Mouse (Mus musculus) heart, embryonic 16.5 days (tissue): ENCODE measurements around the gene H2-T22. TPM values are rescaled to one million over a fixed set of nuclear protein-coding genes. Genes with fewer than 3 reads are reported as not detected.
A peak's percentile ranks its signal among the peaks of the same experiment; 100 is the strongest.
"Not testable (repeated sequence)": the region's sequence is repeated elsewhere in the genome, so short reads cannot be mapped to it uniquely, and the experiment has no call there.

ENCODE experiments used
- ATAC-seq: fragments of 200-750 bp; cut with Nextera tagmentation; replicated peaks from 2 replicates; pipeline ENCODE4 v1.8.0; 2017; ENCODE audit warnings: moderate number of reproducible peaks; ENCODE audit not compliant: insufficient read depth, low FRiP score; ENCODE audit errors: extremely low read depth
- H3K27ac ChIP-seq: fragments of 300-500 bp; sonication (generic); 2 replicates; pipeline ENCODE4 v1.5.1; 2014; ENCODE audit warnings: mild to moderate bottlenecking, low read length, control low read depth, moderate library complexity
- H3K27me3 ChIP-seq: fragments of 300-500 bp; sonication (generic); 2 replicates; pipeline ENCODE4 v1.6.1; 2014; ENCODE audit warnings: low read length, mixed read lengths; ENCODE audit not compliant: control insufficient read depth, insufficient read depth
- H3K36me3 ChIP-seq: fragments of 300-500 bp; sonication (generic); 2 replicates; pipeline ENCODE4 v1.6.1; 2014; ENCODE audit not compliant: control insufficient read depth, insufficient read depth
- H3K4me1 ChIP-seq: fragments of 300-500 bp; sonication (generic); 2 replicates; pipeline ENCODE4 v1.6.1; 2014; ENCODE audit warnings: low read length, mixed read lengths; ENCODE audit not compliant: control insufficient read depth, insufficient read depth
- H3K4me2 ChIP-seq: fragments of 300-500 bp; sonication (generic); 2 replicates; pipeline ENCODE4 v1.6.1; 2014; ENCODE audit warnings: low read depth, mild to moderate bottlenecking, control low read depth, low read length
- H3K4me3 ChIP-seq: fragments of 300-500 bp; sonication (generic); 2 replicates; pipeline ENCODE4 v1.5.1; 2014; ENCODE audit warnings: mild to moderate bottlenecking, control low read depth, low read length
- H3K9ac ChIP-seq: fragments of 300-500 bp; sonication (generic); 2 replicates; pipeline ENCODE4 v1.6.1; 2014; ENCODE audit warnings: low read length, control low read depth
- H3K9me3 ChIP-seq: fragments of 300-500 bp; sonication (generic); replicated peaks from 2 replicates; pipeline ENCODE4 v1.6.1; 2016; ENCODE audit warnings: low read length; ENCODE audit not compliant: control insufficient read depth
- WGBS: fragments of 180-500 bp; shearing (Covaris S2); extraction: QIAGEN DNeasy Blood & Tissue Kit; methylation state at CpG from one replicate; pipeline ENCODE4 v1.1.7; 2014; 5-methylcytosine and 5-hydroxymethylcytosine counted together
- polyA plus RNA-seq: library from polyadenylated mRNA; unstranded; fragments of >200 nt; fragmentation: Nextera tagmentation; extraction: Ambion mirVana; gene quantifications from 2 replicates; pipeline ENCODE4 v1.2.1, GENCODE M21; 2015

The H2-T22 gene
- polyA plus RNA-seq, 1 experiment from 2014 or later = 12.6 TPM

DNA sequence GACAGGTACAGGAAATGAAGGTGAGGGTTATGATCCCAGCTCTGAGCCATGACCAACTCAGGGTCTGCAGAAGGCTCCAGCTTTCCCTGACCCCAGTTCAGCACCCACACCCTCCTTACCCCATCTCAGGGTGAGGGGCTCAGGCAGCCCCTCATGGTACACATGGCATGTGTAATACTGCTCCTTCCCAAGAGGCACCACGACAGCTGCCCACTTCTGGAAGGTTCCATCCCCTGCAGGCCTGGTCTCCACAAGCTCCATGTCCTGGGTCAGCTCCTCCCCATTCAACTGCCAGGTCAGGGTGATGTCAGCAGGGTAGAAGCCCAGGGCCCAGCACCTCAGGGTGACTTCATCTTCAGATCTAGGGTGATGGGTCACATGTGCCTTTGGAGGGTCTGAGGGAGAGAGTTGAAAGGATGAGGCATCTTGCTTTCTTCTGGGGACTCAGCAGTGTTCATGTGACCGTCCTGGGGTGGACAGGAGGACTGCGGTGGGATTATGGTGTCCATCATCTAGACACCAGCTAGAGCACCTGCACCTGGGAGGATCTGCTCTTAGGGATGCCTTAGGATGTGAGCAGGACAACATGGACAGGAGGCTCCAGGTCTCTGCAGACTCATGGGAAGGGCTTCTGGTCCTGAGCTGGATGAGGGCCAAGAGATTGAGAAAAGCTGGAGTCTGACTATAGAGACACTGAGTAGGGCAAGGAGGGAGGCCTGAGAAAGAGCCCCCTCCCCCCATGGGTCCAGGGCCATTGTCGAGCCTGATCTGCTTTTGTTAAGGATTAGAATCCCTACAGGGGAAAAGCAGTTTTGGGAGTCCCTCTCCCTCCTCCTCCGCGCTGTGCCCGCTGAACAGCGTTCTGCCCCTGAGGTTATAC, 11.6 kb downstream of the H2-T22 start:
- WGBS = 54% methylated on average over 7 of the region's 8 CpGs
- H3K4me2 ChIP-seq = peak overlapping the region; percentile 84

DNA sequence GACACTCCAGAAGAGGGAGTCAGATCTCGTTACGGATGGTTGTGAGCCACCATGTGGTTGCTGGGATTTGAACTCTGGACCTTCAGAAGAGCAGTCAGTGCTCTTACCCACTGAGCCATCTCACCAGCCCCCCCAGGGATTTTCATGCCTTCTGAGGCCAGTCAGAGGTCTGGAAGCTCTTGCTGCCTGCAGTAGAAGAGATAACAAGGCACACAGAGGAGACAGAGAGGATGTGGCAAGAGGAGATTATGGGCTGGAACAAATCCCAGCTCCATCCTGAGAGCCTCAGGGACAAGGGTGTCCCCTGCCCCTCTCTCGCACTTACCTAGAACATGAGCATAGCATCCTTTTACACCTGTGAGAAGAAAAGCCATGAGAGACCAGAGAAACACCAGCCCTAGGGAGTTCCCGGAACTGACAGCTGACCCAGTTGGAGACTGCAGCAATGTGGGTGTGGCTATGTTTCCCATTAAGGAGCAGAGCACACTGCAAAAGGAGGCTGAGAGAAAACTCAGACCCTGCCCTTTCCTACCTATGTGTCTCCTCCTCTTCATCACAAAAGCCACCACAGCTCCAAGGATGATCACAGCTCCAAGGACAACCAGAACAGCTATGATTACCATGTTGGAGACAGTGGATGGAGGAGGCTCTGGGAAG, 12.4 kb downstream of the H2-T22 start:
- not testable (repeated sequence) for H3K4me2 ChIP-seq, H3K27ac ChIP-seq, H3K9ac ChIP-seq, H3K4me3 ChIP-seq, ATAC-seq, H3K36me3 ChIP-seq, H3K27me3 ChIP-seq, H3K4me1 ChIP-seq, H3K9me3 ChIP-seq
- WGBS = 49% methylated on average over 2 of the region's 4 CpGs

More for the DNA sequence above, 11.6 kb downstream of the H2-T22 start:
- H3K36me3 ChIP-seq, H3K27ac ChIP-seq, H3K9me3 ChIP-seq, H3K27me3 ChIP-seq, ATAC-seq, H3K4me1 ChIP-seq: not testable (repeated sequence)
- Histone ChIP-seq H3K4me3 (peak overlapping the region; percentile 61), H3K9ac (peak overlapping the region; percentile 38; the same call in 1 of the 2 replicates)

DNA sequence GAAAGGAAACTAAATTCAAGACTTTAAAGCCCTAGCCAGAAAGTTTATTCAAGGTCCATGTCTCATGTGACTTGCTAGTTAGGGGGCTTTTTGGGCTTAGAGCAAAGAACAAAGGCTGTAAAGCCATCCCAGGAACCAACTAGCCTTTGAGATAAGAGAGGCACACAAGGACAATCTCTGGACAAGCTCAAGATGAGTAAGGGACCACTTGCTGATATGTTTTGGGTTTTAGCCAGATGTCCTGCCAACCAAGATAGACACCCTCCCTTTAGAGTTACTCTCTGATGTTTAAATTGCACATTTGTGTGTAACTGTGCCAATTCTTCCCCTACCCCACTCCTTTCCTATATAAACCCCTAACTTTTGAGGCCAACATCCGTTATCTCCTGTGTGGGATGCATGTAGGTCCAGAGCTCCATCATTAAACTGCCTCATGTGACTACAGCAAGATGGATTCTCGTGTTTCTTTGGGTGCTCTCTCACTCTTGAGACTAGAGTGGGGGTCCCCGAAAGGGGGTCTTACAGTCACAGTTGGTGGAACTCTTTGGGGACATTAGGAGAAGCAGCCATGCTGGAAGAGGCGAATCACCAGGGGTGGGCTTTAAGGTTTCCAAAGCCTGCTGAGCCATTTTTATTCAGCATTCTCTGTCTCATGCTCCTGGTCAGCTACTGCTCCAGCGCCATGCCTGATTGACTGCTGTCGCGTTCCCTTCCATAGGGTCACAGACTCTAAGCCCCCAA, 13.5 kb downstream of the H2-T22 start:
- Histone ChIP-seq H3K4me2 (no peak overlapping the region), H3K9me3 (no peaks in the 10 kb centered on the region), H3K27me3 (no peaks in the 10 kb centered on the region), H3K4me1 (peaks cover 3% of the 10 kb centered on the region; the same call in 1 of the 2 replicates), H3K9ac (no peak overlapping the region), H3K4me3 (no peak overlapping the region), H3K27ac (no peak overlapping the region), H3K36me3 (no peaks in the 10 kb centered on the region)
- WGBS = 78% methylated on average over 7 of the region's 7 CpGs
- ATAC-seq = no peak

DNA sequence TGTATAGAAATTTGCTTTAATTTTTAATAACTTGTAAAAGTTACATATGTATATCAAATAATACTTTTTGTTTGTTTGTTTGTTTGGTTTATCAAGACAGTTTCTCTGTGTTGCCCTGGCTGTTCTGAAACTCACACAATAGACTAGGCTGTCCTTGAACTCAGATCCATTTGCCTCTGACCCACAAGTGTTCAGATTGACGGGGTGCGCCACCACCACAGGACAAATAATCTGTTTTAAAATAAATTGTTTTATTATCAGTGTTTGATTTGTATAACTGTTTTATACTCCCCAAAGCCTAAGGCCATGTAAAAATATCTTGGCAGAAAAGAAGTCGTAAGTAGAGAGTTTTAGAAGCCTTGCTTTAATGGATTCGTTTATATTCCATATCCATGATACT, 14.9 kb downstream of the H2-T22 start:
- H3K9me3 ChIP-seq = no peaks in the 10 kb centered on the region
- no peaks in the 10 kb centered on the region for H3K36me3 ChIP-seq
- H3K9ac ChIP-seq = no peak overlapping the region
- no peak overlapping the region for H3K4me2 ChIP-seq
- WGBS = 88% methylated on average over 4 of the region's 4 CpGs
- no peak overlapping the region for H3K4me3 ChIP-seq
- ATAC-seq = no peak
- H3K27me3 ChIP-seq = no peaks in the 10 kb centered on the region
- peaks cover 10% of the 10 kb centered on the region for H3K4me1 ChIP-seq
- no peak overlapping the region for H3K27ac ChIP-seq

DNA sequence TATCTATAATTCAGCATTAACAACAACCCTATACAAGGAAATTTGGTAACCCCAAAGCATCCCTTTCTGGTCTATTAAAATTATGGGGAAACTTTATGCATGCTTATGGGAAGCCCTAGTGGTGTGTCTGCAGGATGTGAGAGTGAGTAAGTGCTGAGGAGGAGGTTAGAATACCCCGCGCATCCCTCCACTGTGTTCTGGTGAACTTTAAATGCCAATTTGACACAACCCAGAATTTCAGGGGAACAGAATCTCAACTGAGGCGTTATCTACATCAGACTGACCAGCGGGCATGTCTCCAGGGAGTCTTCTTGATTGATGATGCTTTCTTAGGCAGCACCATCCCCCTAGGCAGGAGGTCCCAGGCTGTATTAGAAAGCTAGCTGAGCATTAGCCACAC, 16.6 kb downstream of the H2-T22 start:
- Histone ChIP-seq H3K4me2 (no peak overlapping the region), H3K9ac (no peak overlapping the region), H3K27me3 (no peaks in the 10 kb centered on the region), H3K4me3 (no peak overlapping the region), H3K36me3 (no peaks in the 10 kb centered on the region), H3K27ac (no peak overlapping the region), H3K9me3 (no peaks in the 10 kb centered on the region), H3K4me1 (peaks cover 6% of the 10 kb centered on the region)
- 51% methylated on average over 4 of the region's 4 CpGs for WGBS
- no peak for ATAC-seq

DNA sequence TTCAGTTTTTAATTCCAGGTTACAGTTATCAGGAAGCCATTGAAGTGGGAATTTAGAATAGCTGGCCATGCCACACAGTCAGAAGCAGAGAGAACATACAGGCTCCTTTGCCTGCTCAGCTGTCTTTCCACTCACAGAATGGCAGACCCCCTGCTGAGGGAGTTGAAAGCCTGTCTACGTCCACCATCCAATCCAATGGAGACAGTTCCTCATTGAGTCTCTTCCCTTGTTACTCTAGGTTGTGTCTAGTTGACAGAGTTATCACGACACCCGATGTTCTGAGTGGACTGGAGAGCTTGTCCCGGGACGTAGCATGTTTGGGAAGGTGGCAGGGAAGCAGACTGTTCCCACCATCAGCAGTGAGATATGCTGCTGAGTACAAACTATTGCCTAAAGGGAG, 17.4 kb downstream of the H2-T22 start:
- Histone ChIP-seq H3K4me3 (no peak overlapping the region), H3K4me2 (no peak overlapping the region), H3K27ac (no peak overlapping the region), H3K4me1 (peaks cover 6% of the 10 kb centered on the region), H3K36me3 (no peaks in the 10 kb centered on the region), H3K27me3 (no peaks in the 10 kb centered on the region), H3K9ac (no peak overlapping the region), H3K9me3 (no peaks in the 10 kb centered on the region)
- no peak for ATAC-seq
- WGBS = 52% methylated on average over 5 of the region's 5 CpGs

DNA sequence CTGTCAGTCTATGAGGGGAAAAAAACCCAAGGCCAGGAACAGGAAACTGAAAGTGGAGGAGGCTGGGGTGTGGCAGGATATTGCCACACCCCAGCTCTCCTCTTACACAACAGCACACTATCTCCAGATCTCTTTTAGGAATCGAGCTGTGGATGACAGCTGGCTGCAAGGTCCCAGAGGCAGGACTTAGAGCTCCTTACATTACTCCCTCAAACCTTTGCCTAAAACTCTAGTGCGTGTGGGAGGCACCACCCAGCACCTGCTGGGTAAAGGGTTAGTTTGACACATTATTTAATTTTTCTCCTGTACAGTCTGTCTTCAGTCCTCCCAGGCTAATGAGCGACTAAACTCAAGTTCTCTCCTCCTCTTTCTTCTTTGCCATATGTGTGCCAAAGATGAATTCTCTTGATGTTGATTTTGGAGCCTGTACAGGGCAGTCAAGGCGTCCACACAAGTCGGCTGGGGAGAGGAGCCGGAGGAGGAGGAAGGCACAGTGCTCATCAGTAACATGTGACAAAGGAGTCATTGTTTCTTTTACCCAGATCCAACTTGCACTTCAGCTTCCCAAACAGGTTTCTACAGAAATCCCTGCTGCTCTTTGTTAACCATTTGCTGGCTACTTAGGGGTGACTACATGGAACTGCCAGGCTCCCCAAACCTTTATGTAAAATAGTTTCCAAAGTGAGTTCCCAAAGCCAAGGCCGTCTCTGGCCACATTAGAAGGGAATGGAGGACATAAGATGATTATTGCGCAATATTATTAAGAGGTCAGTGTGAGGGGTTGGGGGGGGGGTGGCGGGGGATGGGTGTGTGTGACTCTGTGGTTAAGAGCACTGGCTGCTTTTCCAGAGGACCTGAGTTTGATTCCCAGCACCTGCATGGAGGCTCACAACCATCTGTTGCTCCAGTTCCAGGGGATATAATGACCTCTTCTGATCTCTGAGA, 18.6 kb downstream of the H2-T22 start:
- peak overlapping the region; percentile 57 for H3K27ac ChIP-seq
- H3K4me1 ChIP-seq = peaks cover 6% of the 10 kb centered on the region
- no peaks in the 10 kb centered on the region for H3K9me3 ChIP-seq
- H3K4me3 ChIP-seq = no peak overlapping the region
- no peak overlapping the region for H3K4me2 ChIP-seq
- H3K27me3 ChIP-seq = no peaks in the 10 kb centered on the region
- 54% methylated on average over 9 of the region's 9 CpGs for WGBS
- ATAC-seq = no peak; the same call in 1 of the 2 replicates
- no peak overlapping the region for H3K9ac ChIP-seq
- no peaks in the 10 kb centered on the region for H3K36me3 ChIP-seq

DNA sequence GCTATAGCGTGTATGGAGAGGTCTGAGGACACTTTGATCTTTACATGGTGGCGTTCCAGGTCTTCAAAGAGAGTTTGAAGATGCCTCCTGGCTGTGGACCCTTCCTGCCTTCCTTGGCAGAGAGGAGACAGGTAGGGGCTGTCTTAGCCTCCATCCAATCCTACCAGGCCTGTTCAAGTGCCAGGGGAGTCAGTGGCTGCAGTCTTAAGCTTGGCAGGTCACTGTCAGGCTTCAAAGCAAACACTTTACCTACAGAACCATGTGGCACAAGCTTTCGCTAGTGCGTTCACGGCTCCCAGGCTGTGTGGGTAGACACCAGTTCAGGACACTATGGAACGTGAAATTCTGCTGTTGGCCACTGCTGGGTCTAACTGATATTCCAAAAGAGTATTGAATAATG, 19.6 kb downstream of the H2-T22 start:
- Histone ChIP-seq H3K27me3 (no peaks in the 10 kb centered on the region), H3K27ac (0 out of 2 replicates have a peak overlapping the region, but pooled peaks have one; percentile 9), H3K9me3 (no peaks in the 10 kb centered on the region), H3K9ac (no peak overlapping the region), H3K4me2 (no peak overlapping the region), H3K4me1 (peaks cover 6% of the 10 kb centered on the region), H3K4me3 (no peak overlapping the region), H3K36me3 (no peaks in the 10 kb centered on the region)
- no peak for ATAC-seq
- WGBS = 89% methylated on average over 6 of the region's 6 CpGs
